Mouse (Mus musculus) monocyte, adult 5-6 weeks (primary cell): ENCODE results near the gene Gm8879. TPM values are rescaled to one million over a fixed set of nuclear protein-coding genes. Genes with fewer than 3 reads are reported as not detected.
"Not testable (repeated sequence)": the region's sequence is repeated elsewhere in the genome, so short reads cannot be mapped to it uniquely, and the experiment has no call there.

Source experiments
- ATAC-seq: fragments of 153-309, 156-312 bp; replicated peaks from 2 replicates; pipeline ENCODE4 v1.8.0; 2017; ENCODE audit warnings: mild to moderate bottlenecking; ENCODE audit not compliant: low TSS enrichment, insufficient number of reproducible peaks, severe bottlenecking, poor library complexity, low FRiP score
- total RNA-seq: library from RNA; stranded (forward); fragments of 200-1000, 200-491, 200-594 nt; gene quantifications from 3 replicates; pipeline ENCODE4 v1.2.3, GENCODE M21; 2017

Gene Gm8879
- total RNA-seq = 0.86 TPM in 1 of 3 replicates, not detected in the others

DNA sequence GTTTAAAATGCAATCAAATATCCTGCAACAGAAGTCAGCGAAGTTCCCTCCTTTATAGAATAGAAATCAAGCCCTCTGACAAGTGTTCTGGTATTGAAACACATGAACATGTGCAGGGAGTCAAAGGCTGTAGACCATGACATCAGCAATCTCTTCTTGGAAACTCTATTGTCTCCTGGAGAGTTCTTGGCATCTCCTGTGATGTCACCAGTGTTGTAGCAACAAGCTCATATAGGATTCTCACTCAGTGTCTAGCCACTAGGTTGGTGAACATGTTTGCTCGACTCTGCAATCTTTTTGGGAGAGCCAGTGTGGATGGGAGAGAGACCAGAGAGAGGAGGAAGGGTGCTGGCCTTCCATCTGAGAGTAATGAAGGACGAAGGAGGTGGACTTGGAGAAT is at the start of gene Gm8879:
TSS of gene Gm8879 (plus strand) at position 301 of the 400 bp plus-strand sequence.
- ATAC-seq = not testable (repeated sequence)

DNA sequence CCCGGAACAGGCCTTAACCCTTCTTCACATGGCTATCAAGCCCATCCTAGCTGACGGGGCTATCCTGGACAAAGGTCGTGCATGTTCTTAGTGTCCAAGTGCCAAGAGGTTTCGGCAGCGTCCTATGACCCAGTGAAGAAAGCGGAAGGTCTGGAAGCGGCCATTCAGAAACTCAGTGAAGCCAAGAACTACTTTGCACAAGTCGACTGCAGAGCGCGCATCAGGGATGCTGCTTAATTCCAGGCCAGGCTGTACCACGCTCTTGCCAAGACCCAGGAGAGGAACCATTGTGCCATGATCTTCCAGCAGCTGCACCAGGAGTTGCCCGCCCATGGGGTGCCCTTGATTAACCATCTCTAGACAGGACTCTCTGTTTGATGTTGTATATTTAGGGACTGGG is 10.6 kb downstream of the Gm8879 start:
- ATAC-seq = not testable (repeated sequence)

Other genes starting within 250 kb of the Gm8879 start
- gene Gm8871, start 179.8 kb upstream of the Gm8879 start, total RNA-seq = 0.78 TPM in 1 of 3 replicates, not detected in the others
- gene Gm8857, start 179.8 kb upstream of the Gm8879 start, total RNA-seq = not detected in 3 replicates
- not detected in 3 replicates for gene Gm5861, start 55.4 kb downstream of the Gm8879 start, total RNA-seq
- 4.2 TPM in 1 of 3 replicates, not detected in the others for gene Gm8890, start 128.4 kb downstream of the Gm8879 start, total RNA-seq
- 1.6 to 2.2 TPM in 2 of 3 replicates, not detected in the other for gene Speer1, start 213.9 kb downstream of the Gm8879 start, total RNA-seq